Mouse (Mus musculus) right cerebral cortex, adult 18-20 months (tissue): ENCODE results near the gene Anxa3.

Experiments used
- DNase-seq: peaks from one replicate; pipeline ENCODE4 v3.0.0; 2022; ENCODE audit warnings: mixed read lengths

Gene Anxa3

DNA sequence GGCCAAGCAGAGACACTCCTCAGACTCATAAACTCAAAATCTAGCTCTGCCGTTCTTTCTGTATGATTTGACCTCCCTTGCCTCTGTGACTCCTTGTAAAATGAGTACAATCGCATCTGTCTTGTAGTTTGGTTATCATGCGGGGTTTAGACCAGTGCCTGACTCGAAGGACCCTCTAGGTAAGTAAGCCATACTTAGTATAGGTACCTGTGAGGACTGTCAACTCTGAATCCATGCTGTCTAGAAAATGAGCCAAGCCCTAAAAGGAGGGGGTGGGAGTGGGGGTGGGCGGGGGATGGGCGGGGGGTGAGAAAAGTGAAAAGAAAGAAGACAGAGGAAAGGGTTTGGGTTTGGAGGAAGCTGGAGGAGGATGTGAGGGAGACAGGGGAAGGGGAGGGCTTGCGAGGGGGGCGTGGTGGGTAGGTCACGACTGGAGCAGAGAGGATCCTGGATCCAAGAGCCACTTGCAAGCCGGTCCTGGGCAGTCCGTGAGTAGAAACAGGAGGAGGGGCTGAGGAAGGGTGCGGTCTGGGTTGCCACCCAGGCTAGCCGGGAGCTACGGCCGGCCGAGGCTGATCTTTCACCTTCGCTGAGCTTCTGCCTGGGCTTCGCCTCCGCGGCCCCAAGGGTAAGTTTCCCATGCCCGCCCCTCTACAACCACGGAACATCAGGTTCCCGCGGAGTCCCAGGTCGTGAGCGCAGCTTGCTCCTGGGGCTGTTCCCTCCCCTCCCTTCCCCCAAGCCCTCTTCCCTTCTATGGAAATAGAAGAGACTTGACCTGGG lies at the start of gene Anxa3:
Anxa3 (plus strand) TSS at position 404 of the 783 bp plus-strand sequence.
- no peak for DNase-seq

DNA sequence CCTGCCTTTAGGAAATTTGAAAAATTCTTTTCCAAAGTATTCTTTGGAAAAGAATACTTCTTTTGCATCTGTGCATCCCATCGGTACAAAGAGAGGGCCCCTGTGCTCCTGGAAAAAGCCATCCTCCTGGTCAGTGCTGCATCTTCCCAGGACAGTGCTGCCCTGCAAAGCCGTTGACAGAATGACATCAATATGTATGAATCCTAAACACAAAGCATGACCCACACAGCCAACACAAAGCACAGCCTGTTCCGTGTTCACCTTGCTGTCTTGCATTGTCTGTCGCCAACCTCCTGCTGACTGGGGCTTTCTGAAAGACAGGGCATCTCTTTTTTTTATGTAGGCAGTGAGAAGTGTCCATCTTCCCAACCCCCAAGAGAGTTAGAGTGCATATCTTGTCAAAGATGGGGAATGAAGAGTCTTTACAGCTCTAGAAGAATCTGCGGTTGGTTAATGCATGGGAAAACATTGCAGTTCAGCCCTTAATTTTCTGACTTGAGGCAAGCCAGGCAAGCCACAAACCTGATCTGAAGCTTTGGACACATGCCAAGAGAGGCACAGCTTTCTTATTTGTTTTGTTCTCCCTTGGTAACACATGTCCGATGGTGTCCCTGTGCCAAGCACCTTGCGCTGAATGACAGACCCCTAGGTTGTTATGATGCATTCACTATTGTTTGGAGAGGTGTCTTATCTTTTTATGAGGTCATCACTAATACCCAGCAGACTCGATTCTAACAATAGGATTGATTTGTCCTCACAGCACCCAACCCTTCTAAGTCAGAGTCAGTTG lies 45.7 kb upstream of the Anxa3 start:
- DNase-seq = no peak

DNA sequence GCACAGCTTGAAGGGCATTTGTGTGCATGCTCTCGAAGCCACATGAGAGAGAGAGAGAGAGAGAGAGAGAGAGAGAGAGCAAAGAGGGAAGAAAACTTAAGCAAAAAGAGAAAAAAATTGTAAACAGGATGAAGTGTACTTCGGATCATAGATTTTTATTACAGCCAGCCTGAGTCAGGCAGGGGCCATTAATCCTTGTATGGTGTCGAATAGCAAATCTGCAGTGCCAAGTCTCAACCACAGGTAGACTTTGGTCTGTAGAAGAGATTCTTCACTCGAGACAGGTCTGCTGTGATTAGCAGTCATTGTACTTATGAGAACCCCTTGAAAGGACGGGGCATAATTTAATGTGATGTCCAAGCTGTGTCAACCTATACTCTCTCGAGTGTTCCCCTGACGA lies 35.5 kb upstream of the Anxa3 start:
- no peak for DNase-seq

DNA sequence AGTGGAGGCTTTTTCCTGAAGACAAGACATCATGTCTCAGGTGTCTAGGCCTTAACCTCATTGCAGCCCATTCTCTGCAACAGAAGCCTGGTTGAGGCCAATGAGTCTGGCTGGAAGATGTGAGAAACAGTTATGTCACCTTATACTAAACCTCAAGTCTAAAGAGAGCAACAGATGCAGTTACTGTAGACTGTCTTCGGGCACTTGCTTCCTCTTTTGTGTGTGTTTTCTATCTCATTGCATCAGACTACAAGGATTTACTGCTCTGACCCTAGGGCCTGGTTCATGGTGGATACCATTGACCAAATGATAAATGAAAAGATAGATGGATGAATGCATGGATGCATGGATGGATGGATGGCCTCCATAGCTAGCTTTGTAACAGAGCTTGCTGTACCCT lies 31.1 kb upstream of the Anxa3 start:
- DNase-seq = no peak

DNA sequence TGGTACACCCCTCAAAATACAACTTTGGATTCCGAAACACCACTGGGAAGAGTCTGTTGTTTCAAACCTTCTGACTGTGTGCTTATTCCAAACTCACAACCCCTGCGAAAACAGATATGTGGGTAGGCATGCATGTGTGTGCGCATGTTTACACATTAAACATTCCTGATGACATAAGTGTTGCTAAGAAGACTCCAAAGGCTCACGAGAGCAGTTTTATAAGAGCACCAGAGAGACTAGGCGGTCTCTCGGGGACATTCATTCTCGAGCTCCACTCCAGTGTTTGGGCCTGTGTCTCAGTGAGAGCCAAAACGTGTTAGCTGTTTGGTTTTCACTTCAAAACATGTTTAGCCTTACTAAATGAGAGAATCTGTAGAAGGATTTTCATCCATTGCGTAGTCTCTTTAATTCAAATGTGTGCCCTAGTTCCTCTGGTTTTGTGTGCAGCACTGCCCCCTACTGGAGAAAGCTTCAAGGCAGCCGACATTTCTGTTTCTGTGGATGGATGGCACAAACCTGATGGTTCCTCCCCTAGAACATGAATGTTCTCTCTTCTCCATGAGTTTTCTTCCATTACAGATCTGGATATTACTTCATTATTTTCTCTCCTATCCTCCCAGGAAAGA lies 24.2 kb upstream of the Anxa3 start:
- DNase-seq = peak; percentile 80

DNA sequence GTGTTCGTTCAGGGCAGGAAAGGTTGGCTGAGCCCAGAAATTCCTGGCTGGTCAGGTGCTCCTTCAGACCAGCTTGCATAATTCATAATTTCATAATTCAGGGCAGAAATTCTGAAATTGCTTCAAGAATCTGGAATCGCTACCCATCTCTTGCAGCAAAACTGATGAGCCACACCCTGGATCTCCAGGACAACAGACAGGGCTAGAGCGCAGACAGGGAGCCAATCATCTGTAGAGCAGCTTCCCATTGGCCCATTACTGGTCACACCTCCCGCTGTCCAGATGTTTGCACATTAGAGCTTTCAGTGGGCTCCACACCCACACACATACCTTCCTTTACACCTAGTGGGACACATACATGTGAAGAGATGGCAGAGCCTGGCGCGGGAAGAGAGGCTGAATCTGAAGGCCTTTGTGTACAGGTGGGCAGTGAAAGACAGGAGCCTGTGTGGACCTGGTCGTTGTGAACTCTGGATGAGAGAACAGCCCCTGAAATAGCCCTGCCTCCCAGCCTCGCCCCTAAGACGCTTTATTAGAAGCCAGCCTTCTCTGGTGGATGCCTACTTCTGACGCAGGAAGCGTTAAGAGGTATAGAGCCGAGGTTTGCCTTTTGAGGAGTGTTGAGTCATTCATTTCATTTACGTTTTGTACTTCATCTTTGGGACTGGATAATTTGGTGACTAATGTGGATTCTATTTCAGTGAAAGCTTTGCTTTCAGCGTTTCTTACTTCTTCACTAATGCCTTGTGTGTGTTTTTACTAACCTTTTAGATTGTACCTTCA lies 9.4 kb upstream of the Anxa3 start:
- no peak for DNase-seq

DNA sequence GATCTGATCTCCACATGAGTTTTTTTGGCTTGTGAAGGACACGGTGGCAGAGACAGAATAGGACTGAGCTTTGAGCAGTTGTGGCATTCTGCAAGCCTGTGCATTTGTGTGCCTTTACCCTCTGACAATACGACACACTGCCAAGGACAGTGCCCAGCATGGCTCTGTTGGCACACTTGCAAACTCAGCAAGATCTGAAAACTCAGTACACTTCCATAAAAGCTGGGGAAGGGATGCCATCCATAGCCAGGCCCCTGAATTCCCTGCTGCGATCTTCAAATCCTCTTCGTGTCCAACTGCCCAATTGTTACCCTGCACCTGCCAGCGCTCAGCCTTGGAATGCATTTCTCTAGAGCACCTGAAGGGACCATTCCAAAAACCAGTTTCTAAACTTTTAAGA lies 8.0 kb upstream of the Anxa3 start:
- DNase-seq = no peak

DNA sequence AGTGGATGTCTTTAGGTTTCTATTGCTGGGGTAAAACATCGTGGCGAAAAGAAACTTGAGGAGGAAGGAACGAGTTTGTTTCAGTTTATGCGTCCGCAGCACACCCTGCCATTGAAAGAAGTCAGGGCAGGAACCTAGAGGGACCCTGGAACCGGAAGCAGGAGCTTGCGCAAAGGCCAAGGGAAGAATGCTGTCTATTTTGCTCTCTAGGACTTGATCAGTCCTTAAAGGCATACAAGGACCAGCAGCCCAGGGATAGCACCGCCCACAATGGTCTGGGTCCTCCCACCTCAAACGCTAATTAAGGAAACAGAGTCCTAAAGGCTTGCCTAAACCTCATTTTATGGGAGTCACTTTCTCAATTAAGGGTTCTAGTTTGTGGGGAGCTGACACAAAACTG lies 717 bp upstream of the Anxa3 start:
- DNase-seq = no peak

DNA sequence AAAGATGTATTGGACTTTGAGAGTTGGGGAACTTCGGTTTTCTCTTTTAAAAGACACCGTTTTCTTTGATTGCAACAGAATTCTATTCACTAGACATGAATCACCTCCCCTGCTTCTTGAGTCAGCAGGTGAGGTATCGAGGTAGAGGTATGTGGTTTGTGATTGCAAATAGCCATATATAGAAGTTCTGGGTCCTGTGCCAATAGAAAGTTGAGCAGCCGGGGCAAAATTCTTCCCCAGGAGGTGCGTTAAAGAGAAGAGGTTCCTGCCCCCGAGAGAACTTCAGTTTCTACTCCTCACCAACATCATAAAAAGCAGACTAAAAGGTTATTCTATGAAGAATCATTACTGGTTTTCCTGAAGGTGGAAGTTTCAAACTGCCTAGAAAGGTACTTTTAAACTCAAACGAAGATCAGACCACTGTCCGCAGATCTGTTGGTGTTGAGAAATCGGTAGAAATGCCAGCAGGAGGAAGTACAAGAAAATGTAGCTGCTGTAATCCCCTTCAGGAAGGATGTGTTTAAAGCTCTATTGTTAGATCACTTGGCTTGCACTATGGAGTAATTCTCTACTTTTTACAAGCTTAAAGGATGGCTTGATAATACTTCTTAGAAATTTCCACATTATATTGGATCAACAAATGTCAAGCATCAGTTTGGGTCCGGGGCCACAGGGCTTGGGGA lies 955 bp downstream of the Anxa3 start:
- no peak for DNase-seq

DNA sequence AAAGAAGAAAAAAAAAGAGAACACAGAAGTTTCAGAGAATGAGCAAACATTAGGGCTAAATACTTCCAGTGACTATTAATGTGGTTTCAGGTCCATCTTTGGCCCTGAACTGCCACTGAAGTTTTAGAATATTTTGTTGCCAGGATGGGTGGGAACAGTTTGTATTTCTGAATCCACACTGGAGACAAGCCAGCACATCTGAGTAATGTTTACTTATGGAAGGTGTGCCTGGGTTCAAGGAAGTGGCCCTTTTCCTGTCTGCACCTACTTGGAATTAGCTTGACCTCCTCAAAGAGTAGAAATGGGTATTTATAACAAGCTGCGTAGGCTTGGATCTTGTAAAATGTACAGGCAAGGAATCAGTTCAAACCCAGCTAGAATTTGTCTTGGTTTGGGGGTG lies 2.6 kb downstream of the Anxa3 start:
- DNase-seq = no peak

DNA sequence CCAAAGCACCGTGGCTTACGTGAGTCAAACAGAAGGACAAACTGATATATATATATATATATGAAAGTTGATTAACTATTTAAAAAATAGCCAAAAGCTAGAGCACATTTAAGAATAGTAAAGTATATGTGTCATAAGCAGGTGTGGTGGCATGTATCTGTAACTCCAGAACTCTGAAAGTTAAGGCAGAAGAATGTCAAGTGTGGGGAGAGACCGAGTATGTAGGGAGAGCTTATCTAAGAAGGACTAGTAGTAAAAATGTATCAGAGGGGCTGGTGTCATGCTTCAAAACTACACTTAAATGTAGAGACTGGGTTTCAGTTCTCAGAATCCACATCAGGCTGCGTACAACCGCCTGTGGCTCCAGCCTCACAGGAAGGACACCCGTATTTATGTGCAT lies 4.3 kb downstream of the Anxa3 start:
- no peak for DNase-seq

DNA sequence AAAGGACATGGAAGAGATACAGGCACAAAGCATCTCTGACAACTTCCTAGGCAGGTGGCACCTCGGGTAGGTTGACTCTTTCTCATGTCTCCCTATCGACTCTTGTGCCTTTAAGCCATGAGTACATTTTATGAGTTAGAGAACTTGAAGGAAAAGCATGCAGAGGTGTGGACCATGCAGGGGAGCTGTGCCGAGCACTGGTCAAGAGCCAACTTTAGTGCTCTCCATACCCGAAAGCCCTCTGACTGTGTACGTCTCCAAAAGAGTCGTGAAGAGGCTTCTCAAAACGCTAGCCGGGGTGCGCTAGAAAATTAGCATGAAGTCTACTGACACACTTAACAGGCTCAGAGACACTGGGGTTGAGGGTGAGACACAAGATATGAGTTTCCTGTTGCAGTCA lies 6.0 kb downstream of the Anxa3 start:
- no peak for DNase-seq

DNA sequence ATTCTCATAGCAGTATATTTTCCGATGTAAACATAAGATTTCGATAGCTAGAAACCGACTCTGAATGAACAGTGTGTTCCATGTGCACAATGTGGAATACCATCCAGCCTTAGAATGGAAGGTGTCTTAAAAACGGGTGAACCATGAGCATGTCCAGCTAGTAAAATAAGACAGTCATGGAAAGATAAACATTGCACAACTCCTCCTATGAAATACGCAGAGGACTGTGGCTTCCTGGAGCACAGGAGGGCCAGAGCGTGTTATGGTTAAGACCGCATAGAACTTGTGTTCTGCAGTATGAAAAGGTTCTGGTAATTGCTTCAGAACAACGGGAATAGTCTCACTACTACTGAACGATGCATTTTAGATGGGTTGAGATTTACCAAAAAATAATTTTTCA lies 6.8 kb downstream of the Anxa3 start:
- no peak for DNase-seq

DNA sequence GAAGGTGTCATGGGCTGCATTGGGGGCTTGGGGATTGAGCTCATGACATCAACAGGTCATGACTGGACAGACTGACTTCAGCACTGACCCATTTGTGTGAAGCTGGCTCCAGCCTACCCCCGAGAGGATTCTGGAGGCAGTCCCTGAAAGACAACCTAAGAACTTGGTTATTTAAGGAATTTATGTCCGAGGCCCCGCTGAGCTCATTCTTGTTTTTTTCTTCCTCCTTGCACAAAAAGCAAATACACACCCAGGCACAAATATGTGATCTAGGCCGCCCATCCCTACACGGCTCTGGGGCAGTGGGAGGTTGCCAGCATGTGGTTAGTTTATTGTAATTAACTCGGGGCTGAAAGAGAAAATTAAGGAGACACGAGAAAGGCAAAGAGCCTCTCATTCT lies 9.0 kb downstream of the Anxa3 start:
- DNase-seq = no peak

DNA sequence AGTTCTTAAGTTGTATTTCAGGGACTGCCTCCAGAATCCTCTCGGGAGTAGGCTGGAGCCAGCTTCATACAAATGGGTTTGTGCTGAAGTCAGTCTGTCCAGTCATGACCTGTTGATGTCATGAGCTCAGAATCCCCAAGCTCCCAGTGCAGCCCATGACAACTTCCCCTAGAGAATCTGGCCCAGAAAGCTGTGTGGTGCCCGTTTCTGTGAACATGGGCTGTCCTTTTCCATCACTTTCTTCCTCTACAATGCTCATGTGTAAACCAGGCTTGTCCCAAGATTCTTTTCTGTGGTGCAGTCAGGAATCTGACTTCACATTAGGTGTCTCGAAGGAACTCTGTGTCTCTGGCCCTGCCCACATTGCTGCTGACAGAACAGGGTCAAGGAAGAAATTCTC lies 10.0 kb downstream of the Anxa3 start:
- DNase-seq = no peak

DNA sequence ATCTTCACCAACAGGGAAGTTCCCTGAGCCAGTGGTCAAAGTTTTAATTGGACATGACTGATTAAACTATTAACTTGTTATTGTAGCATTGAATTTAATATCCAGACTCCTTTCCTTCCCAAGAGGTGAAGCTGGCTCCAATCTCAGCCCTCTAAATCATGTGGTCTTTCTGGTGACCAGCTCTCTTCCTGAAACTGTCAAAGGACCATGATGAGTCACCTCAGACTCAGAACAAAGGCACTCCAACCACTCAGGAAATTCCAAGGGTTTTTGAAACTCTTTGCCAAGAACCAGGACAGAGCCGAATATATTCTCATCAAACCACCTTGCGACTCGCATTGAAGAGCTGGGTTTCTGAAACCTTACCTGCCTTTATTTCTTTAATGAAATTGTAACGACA lies 11.2 kb downstream of the Anxa3 start:
- no peak for DNase-seq

DNA sequence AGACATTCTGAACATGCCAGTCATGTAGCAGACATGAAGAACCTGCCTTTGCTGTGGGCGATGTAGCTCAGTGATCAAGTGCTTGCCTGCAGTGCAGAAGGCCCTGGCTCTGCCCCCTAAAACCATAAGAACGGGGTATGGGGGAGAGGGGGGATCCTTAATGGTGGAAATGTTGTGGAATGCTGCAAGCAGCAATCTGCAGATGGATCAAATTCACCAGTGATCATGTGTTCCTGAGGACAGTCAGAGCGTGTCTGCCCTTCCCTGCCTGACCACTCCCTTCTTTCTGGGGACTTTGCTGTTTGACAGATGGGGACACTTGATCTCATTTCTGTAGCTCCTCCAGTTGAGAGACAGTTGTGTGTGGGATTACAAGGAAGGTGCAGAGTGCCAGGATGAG lies 11.7 kb downstream of the Anxa3 start:
- no peak for DNase-seq

DNA sequence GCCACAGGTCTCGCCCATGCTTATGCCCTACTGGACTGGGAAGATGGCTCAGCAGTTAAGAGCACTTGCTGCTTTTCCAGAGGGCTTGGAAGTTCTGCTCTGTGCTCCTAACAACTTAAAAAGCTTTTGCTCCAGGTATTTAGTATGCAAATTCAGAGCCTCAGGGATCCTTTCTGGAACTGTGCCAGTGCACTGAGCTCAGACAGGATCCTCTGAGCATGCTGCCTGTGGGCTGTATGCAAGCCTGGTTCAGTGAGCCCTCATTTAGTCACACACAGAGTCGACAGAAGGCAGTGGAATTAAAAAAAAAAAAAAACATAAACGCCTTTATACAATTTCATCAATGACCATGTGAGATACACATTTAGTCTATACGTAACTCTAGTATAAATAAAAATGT lies 17.5 kb downstream of the Anxa3 start:
- no peak for DNase-seq

DNA sequence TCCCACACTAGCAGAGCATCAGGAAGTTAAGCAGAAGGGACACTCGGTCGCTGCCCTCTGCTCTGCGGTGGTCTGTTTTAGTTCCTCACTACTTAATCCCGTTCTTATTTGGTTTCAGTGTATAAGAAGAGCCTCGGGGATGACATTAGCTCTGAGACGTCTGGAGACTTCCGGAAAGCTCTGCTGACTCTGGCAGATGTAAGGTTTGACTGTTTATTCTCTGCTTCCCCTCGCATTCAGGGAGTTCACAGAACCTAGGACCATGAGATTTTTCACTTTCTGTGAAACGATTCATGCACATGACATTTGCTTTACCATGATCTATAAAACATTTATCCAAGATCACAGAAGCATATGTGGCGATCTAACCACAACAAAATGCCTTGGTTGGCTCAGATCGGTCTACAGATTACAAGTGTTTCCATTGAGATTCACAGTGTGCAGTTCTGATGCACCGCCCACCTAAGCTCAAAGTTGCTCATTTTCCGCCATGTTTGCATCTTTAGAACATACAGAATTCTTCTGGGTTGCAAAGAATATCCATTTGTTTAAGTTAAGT lies 31.7 kb downstream of the Anxa3 start:
- no peak for DNase-seq

DNA sequence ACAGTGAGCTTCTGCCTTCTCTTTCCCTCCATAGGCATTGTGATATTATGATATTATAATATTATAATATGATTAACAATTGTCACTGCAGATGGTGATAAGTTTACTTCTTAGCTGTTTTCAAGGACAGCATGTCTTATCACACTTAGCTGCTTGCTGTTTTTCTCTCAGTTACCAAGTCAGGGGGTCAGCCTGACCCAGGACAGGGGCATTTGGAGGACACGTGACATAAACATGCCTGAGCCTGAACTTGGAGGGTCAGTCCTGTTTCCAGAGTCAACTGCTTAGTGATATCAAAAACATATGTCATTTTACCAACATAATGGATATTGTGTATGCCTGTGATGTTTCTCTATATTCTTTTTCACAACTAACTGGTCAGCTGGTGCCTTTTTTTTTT lies 34.0 kb downstream of the Anxa3 start:
- DNase-seq = no peak

DNA sequence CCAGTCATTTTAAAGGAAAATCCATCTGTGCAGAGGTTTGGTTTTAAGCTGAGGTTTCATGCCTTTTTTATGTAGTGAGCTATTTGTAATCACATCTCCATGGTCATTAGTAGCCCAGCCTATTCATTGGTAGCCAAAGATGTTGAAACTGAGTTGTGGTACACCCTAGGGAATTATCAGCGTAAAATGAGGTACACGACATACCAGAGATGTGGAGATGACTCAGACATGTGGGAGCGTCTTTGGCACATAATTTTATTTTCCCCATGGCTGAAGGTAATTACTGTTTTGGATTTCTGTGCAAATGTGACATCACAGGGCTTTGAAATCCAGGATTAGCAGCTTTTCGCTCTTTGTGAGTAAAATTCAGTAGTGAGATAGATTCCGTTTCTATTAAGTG lies 41.2 kb downstream of the Anxa3 start:
- no peak for DNase-seq

DNA sequence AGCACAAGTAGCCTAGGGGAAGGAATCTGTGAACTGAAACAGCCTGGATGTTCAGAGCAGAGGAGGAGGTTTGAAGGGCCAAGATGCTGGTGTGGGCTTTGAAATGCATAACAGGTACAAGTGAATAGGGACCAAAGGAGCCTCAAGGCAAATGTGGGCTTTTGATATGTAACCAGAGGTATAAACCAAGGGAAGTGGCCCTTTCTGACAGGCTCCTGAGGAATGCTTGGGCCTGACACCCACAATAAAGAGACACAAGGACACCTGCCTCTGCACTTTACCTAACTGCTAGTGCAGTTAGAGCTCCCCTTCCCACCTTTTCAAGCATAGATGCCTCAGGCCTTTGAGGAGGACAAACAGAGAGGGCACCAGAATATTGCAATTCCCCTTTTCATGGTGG lies 54.8 kb downstream of the Anxa3 start:
- no peak for DNase-seq
